Mouse (Mus musculus) gastrocnemius, adult 18-20 months (tissue): ENCODE data around the gene 2010109A12Rik. TPM values are rescaled to one million over a fixed set of nuclear protein-coding genes. Genes with fewer than 3 reads are reported as not detected.
A peak's percentile ranks its signal among the peaks of the same experiment; 100 is the strongest.

Source experiments
- DNase-seq: peaks from one replicate; pipeline ENCODE4 v3.0.0; 2021; ENCODE audit warnings: low spot score
- total RNA-seq, 2 experiments: library from RNA; stranded (reverse); gene quantifications; 2 replicates each; pipeline ENCODE4 v1.2.3; 2021

Gene 2010109A12Rik
- total RNA-seq, 2 experiments from 2014 or later: 0.66 to 0.73 TPM

DNA sequence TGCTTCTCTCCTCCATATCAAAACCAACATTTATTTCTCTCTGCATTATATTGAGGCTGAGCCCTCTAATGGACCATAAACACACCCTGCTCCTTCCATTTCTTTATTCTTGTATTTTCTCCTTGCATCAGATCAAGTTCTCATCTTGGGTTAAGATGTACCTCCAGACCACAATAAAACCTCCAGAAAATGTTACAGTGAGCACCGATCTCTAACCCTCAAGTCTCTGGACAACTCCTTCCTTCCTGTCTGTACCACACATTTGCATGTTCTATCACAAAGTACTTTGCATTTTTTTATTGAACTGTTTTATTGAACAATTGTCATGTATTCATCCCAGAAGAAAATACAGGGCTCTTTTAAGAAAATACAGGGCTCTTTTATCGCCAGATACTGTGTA, 23.2 kb downstream of the 2010109A12Rik start:
- DNase-seq: no peak

DNA sequence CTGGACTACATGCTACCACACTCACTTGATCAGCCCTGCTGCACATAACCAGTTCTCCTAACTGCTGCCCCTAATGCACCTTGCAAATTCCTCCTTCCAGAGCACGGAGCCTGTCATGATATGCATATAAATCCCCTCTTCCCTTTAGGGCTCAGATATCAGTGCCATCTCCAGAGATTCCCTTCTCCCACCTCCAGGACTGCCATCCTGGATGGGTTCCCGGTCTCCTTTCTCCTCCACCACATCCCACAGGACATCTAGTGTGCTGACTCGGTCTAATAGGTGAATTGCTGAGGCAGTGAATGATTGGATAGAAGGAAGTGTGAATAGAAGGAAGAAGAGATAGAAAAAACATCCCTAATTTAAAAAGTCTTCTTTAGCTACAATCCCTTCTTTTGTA, 25.4 kb downstream of the 2010109A12Rik start:
- DNase-seq: no peak

DNA sequence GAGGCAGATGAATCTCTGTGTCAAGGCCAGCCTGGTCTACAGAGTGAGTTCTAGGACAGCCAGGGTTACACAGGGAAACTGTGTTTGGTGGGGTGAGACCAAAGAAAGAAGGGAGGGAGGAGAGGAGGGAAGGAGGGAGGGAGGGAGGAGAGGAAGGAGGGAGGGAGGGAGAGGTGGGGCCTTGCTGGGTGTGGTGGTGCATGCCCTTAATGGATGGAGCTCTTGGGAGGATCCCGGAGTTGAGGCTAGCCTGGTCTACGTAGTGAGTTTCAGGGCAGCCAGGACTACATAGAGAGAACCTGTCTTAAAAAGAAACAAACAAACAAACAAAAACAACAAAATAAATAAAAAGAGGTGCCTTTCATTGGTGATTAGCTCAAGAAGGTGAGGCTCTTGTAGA, 26.5 kb downstream of the 2010109A12Rik start:
- no peak for DNase-seq

DNA sequence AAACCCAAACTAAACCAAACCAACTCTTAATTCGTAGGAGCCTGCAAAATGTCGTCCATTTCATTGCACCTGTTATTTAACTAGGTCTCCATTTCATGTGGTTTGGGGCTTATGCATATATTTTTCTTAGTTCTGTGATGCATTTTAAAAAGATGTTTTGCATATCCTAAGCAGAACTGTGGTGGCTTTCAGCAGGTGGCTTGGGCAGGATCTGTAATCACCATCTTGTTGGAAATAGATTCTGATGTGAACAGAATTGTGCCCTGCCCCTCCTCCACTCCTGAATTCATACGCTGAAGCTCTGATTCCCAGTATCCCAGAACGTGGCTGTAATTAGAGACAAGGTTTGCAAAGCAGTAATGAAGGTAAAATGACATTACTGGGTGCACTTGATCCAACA, 27.8 kb downstream of the 2010109A12Rik start:
- no peak for DNase-seq

DNA sequence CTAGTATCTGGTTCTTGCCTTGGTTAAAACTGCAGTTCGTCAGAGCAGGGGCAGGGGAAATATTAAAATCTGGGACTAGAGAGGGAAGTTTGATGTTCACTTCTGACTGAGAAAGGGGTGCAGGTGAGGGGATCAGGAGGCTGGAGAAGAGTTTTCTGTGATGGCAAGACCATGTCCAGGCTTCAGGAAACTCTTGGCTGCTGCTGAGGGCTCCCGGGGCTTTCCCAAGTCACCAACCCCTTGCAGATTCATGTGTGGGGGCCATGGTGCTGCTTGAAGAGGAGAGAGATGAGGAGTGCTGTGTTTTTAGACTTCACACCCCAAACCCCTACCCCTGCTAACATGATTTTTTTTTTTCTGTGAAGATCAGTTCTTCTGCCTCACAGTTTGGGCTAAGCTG, 28.3 kb downstream of the 2010109A12Rik start:
- DNase-seq: no peak

DNA sequence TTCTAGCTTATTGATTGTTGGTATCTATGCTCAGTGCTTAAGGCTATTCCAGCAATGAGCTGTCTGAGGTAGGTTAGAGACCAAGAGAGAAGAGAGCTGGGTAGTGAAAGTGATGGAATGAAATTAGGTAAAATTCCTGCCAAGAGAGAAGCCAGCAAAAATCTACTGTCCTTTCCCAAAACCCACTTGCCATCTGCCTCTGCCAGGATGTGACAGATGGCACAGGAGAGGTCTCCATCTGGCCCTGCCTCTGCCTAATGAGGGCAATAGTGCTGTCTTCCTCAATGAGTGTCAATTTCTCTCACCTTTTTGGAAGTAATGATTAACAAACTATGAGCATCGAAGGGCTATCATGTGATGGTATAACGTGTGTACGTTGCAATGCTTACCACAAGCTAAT, 29.6 kb downstream of the 2010109A12Rik start:
- DNase-seq: no peak

DNA sequence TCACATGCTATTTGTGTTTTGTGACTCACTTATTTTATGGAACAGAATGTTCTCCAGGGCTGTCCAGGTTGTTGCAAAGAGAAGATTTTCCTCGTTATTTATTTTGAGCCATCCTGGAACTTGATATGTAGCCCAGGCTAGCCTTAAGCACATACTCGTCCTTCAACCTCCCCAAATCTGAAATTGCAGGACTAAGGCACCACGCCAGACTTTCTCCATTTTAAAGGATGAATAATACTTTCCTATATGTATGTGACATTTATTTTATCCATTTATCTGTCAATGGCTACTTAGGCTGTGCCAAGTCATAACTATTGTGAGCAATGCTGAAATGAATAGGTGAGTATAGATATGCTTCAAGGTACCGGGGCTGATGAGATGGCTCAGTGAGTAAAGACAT, 30.2 kb downstream of the 2010109A12Rik start:
- DNase-seq: no peak

DNA sequence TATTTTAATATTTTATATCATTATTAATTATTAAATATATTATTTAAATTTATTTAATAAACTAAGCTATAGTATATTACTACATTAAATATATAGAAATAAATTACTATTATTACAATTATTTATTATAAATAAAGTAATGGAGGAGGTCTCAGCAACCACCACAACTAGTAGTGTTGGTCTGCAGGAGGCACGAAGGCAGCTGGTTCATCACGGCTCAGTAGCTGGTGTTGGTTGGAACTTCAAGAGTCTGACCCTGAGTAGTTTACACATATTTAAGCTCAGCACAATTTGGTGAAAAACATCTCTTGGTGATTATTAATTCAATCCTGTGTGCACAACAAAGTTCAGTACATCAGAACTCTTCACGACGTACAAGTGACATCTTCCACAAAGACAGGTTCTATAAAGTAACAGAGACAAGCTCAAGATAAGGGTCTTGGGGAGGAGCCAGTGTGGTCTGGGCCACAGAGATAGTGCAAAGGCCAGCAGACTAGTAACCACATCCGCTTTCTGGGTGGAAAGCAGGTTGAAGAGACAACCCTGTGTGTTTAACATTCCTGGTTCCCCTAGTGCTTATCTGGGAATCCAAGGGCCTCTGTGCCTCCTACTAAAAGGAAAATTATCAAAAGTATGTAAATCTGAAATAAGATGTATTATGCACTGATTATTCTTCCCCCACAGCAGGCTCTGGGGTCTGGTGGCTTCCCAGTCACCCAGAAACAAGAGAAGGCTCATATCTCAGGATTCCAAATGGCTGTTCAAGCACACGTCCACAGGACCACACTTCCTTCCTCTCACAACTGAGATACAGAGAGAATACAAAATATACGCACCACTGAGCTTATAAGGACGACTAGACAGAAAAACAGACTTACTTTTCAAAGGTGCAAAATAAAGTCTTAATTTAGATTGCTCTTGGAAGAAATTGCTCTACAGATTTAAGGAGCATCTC, 33.5 kb downstream of the 2010109A12Rik start:
- no peak for DNase-seq

DNA sequence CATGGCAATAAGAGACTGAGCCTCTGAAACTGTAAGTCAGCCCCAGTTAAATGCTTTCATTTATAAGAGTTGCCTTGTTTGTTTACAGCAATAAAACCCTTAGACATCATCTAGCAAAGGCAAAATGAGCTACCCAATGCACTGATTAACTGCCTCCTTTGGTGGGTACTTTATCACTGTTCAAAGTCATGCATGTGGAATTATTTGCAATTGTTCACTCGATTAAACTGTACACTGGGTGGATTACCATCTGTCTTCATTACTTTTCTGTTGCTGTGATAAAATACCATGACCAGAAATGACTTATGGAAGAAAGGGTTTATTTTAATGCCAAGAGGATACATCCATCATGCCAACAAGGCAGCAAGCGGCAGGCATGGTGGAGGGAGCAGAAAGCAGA, 39.0 kb downstream of the 2010109A12Rik start:
- DNase-seq: no peak

DNA sequence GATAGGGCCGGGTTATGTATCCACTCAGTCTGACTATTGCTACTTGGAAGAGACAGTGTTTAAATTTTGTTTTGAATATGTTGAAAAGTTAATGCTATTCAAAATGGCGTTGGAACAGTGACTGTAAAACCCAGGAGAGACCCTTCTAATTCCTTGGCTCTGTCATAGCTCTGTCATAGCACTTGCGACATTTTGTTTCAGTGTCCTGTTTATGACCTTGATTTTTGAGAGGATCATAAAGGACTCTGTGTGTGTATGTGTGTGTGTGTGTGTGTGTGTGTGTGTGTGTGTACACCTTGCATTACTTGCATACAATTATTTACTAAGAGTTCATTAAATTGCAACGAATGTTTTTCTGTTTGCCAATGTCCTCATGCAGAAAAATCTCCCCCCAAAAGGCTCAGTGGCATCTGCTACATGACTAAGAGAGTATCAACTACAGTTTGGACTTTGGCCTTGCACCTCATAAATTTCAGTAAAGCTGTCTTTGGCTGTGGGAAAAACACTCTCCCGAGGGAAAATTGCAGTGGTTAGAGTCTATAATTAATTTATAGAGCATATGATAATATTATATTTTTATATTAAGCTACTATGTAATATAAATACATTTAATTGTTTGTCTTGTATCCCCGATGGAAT, 43.7 kb downstream of the 2010109A12Rik start:
- no peak for DNase-seq

DNA sequence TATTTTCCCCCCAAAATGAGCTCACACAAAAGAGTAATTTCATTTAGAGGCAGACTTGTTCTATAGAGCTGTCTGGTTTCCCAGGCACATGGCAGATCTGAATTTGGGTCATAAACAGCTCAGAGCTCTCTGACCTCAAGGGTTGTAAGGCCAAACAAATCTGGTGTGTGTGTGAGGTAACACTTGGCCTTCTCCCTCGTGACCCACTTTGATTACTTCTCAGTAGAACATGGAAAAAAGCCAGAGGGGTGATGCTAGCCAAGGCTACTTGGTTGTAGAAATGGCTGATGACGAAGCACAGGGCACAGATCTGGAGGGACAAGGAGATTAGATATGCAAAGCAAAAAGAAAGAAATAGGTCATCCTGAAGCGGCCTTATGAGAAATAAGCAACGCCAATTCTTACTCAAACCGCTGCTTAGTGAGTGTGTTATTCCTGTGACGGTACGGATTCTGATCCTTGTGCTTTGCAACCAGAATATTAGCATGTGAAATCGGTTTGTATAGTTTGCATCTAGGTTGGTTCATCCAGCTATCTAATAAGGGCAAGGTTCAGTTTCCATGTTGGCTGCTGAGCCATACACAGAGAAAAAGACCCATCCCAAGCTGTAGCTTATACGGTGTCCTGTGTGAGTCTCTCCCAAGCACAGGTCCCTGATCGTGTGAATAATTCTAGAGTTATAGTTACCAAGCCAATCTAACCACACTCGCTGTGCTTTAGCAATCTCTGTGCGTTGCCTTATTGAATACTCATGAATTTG, 44.9 kb downstream of the 2010109A12Rik start:
- peak; percentile 89 for DNase-seq

DNA sequence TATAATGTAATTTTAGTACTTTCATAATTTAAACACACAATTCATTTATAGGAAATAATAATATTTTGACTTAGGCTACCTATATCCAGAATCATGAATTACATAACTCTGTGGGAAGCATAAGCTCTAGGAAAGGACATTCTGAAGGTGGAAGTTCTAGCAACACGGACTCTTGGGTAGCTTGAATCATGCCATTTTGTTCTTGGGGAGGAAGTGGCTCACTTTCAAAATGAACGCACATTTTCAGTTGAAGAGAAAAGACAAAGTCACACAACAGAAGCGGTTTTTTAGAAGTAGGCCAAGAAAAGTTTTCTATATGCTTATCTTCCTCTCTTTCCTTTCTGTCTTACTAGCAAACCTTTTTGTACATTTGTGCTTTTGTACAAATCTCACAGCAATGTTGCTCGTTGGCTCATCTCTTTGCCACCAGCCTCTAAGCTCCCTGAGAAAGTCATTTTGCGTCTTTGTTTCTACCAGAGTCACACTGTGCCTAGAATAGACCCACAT, 49.5 kb downstream of the 2010109A12Rik start:
- DNase-seq: no peak

DNA sequence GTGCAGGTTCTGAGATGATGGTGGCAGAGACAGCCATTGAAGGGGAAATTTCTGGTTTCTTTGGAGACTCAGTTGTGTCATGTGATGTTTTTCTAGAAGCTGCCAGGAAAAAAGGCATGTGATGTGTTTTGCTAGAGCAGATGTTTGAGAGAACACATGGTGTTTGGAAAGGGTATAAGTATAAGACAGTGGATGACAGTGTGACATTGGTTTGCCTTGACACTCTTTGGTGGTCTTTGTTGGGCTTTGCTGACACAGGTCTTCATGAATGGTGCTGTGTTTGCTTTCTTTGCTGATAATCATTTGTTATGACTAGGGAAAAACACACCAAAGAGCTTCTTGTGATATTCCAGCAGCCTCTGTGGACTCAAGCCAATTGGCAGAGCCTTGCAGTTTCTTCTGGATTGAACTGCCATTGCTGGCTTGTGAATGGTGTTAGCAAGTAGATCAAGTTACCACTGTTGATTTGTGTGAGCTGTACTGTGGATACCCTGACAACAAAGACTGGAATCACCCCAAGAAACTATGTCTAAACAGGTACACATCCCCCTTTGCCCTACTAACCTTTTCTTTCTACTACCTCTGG, 50.6 kb downstream of the 2010109A12Rik start:
- no peak for DNase-seq

DNA sequence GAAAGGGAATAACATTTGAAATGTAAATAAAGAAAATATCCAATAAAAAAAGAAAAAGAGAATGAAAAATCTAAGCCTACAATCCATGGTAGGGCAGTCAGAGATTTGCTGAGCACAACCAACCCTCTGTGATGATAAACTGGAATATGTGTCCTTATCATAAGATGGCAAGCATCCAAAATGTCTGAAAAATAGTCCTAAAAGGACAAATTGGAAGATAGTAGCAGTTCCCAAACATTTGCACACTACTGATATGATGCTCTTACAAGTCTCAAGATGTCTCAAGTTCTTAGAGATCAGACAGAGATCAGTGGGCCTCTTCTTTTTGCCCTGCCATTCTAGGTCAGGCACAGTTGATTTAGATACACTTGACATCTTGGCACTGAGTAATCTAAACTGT, 53.0 kb downstream of the 2010109A12Rik start:
- DNase-seq: no peak

DNA sequence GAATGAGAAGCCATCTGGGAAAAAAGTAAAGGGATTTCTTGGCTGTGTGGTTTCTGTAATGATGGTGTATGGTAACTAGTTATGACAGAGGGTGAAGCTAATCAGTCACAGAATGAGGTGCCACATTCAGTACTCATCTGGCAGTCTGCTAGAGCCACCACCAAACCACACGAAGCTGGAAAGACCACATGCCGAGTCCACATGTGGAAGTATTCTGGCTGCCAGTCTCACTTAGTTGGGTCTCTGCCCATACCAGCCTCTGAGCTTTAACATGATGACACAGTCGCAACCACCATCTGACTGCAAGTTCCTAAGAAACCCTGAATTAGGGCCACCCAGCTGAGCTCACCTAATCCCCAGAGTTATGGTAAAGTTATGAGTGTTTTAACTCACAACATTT, 54.7 kb downstream of the 2010109A12Rik start:
- no peak for DNase-seq

DNA sequence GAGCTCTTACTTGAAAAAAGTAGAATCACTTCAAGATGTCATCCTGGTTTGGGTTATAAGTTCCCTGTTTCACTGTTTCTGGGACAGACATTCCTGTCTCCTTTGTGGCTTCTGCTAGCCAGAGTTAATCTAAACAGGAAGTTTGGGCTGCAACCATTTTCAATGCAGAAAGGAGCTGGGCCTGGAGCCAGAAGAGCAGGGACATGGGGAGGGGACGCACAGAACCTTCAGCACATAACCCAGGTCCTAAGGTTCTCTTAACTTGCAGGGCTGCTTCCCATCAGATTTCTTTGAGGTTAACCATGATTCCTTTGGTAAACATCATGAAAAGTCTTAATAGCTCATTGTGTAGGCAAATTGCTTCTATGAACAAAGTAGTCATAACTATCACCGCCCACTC, 56.4 kb downstream of the 2010109A12Rik start:
- no peak for DNase-seq

Other genes starting within 250 kb of the 2010109A12Rik start
- under 1 TPM in 1 of 2 experiments, not detected in 1; 0.07 TPM for gene Sowahb, start 161.5 kb upstream of the 2010109A12Rik start, total RNA-seq
- 100 to 1,000 TPM in 1 of 2 experiments, 10 to 100 TPM in 1; 92.9 to 103 TPM for gene Sept11, start 113.1 kb upstream of the 2010109A12Rik start, total RNA-seq
- 10 to 100 TPM; 66.3 to 72.1 TPM for gene Ccni, start within 50 bp of the 2010109A12Rik start, total RNA-seq
- 1 to 10 TPM; 8.4 to 10.0 TPM for gene Ccng2, start 60.7 kb downstream of the 2010109A12Rik start, total RNA-seq